In the genomic region with DNA sequence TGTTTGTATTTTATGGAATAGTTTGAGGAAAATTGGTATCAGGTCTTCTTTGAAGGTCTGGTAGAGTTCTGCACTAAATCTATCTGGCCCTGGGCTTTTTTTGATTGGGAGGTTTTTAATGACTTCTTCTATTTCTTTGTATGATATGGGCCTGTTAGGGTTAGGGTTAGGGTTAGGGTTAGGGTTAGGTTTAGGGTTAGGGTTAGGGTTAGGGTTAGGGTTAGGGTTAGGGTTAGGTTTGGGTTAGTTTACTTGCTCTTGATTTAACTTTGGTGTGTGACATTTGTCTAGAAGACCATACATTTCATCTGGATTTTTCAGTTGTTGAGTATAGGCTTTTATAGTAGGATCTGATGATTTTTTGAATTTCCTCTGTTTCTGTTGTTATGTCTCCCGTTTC, we compare ENCODE assay signal across 4 mouse cellular contexts. TPM values are rescaled to one million over a fixed set of nuclear protein-coding genes. Genes with fewer than 3 reads are reported as not detected.
A peak's percentile ranks its signal among the peaks of the same experiment; 100 is the strongest.
ATAC-seq and TF ChIP-seq lines count a peak whose summit lies in the region.
"Not testable (repeated sequence)": the region's sequence is repeated elsewhere in the genome, so short reads cannot be mapped to it uniquely, and the experiment has no call there.

No protein-coding gene starts in this region.

- H3K9me3 ChIP-seq in E14TG2a.4 (ENCODE audit: low read length), result not testable (repeated sequence)

- H3K36me3 ChIP-seq in E14TG2a.4 (ENCODE audit: insufficient read depth, low read length), result not testable (repeated sequence)

- H3K27me3 ChIP-seq in E14TG2a.4 (ENCODE audit: insufficient read depth, low read length), result peaks cover 24% of the 10 kb centered on the region

- peak overlapping the region; percentile 35 for H3K4me3 ChIP-seq in E14TG2a.4 (replicated peaks; ENCODE audit: low read length)
- H3K4me3 ChIP-seq in embryonic fibroblast, embryonic 13.5 days (ENCODE audit: insufficient read depth, low read length), result peak overlapping the region; percentile 4; the same call in 1 of the 2 replicates

- H3K4me1 ChIP-seq in E14TG2a.4 (replicated peaks; ENCODE audit: low read depth, low read length); embryonic fibroblast, embryonic 13.5 days (ENCODE audit: control insufficient read depth, insufficient read depth, low read length): not testable (repeated sequence)

- ATAC-seq in monocyte, adult 5-6 weeks (replicated peaks; ENCODE audit: insufficient number of reproducible peaks, low FRiP score, low TSS enrichment, poor library complexity, severe bottlenecking), result peak; percentile 82
- 0 out of 2 replicates have a peak, but pooled peaks have one; percentile 58 for ATAC-seq in neutrophil, adult 5-6 weeks (ENCODE audit: extremely low read depth, insufficient number of reproducible peaks, low FRiP score, poor library complexity, severe bottlenecking)

- H3K27ac ChIP-seq in embryonic fibroblast, embryonic 13.5 days (ENCODE audit: insufficient read depth, low read length), result not testable (repeated sequence)

- not testable (repeated sequence) for TF ChIP-seq POLR2A in embryonic fibroblast, embryonic 13.5 days (IDR thresholded peaks at IDR 0.05; ENCODE audit: low read depth, low read length)

- TF ChIP-seq CTCF in E14TG2a.4 (conservative IDR thresholded peaks at IDR 0.05; ENCODE audit: low read length), result not testable (repeated sequence)
- peak; percentile 33; the same call in 1 of the 2 replicates for TF ChIP-seq CTCF in embryonic fibroblast, embryonic 13.5 days (IDR thresholded peaks at IDR 0.05; ENCODE audit: borderline replicate concordance, insufficient read depth, low read length)

RNA-seq across cellular contexts. Expression of a gene that starts 27.1 kb away (rescaled TPM):
- 3.9 and 5.7 TPM in 2 replicates for polyA plus RNA-seq in embryonic fibroblast, embryonic 13.5 days (2011; ENCODE audit: insufficient read length, low read depth, missing spikeins)
- total RNA-seq in monocyte, adult 5-6 weeks (2017), result 0.48 TPM in 1 of 3 replicates, not detected in the others
- 0.61 TPM in 1 of 2 replicates, not detected in the other for total RNA-seq in neutrophil, adult 5-6 weeks (2017)

RNA-seq across cellular contexts. Expression of a gene that starts 30.5 kb away (rescaled TPM):
- polyA plus RNA-seq in embryonic fibroblast, embryonic 13.5 days (2011; ENCODE audit: insufficient read length, low read depth, missing spikeins), result 19.4 and 20.9 TPM in 2 replicates
- total RNA-seq in monocyte, adult 5-6 weeks (2017), result 2.2 to 12.0 TPM (median 8.3 TPM) in 3 replicates
- total RNA-seq in neutrophil, adult 5-6 weeks (2017), result 7.8 and 11.0 TPM in 2 replicates

RNA-seq across cellular contexts. Expression of a gene that starts 31.8 kb away (rescaled TPM):
- polyA plus RNA-seq in embryonic fibroblast, embryonic 13.5 days (2011; ENCODE audit: insufficient read length, low read depth, missing spikeins), result 36.9 and 50.5 TPM in 2 replicates
- total RNA-seq in monocyte, adult 5-6 weeks (2017), result 5.7 to 17.9 TPM (median 13.7 TPM) in 3 replicates
- 18.0 and 19.5 TPM in 2 replicates for total RNA-seq in neutrophil, adult 5-6 weeks (2017)

RNA-seq across cellular contexts. Expression of a gene that starts 36.1 kb away (rescaled TPM):
- 63.1 and 70.4 TPM in 2 replicates for polyA plus RNA-seq in embryonic fibroblast, embryonic 13.5 days (2011; ENCODE audit: insufficient read length, low read depth, missing spikeins)
- total RNA-seq in monocyte, adult 5-6 weeks (2017), result 33.6 to 53.8 TPM (median 42.4 TPM) in 3 replicates
- total RNA-seq in neutrophil, adult 5-6 weeks (2017), result 29.2 and 34.6 TPM in 2 replicates

RNA-seq across cellular contexts. Expression of a gene that starts 36.3 kb away (rescaled TPM):
- 84.5 and 91.6 TPM in 2 replicates for polyA plus RNA-seq in embryonic fibroblast, embryonic 13.5 days (2011; ENCODE audit: insufficient read length, low read depth, missing spikeins)
- total RNA-seq in monocyte, adult 5-6 weeks (2017), result 49.7 to 68.7 TPM (median 61.4 TPM) in 3 replicates
- 57.7 and 63.6 TPM in 2 replicates for total RNA-seq in neutrophil, adult 5-6 weeks (2017)
